Mouse (Mus musculus) embryonic facial prominence, embryonic 10.5 days (tissue): ENCODE data around the gene Comp. TPM values are rescaled to one million over a fixed set of nuclear protein-coding genes. Genes with fewer than 3 reads are reported as not detected.

ENCODE experiments used
- DNase-seq: peaks from one replicate; pipeline ENCODE4 v3.0.0-alpha.2; 2017; ENCODE audit warnings: low spot score
- H3K27ac ChIP-seq: fragments of 300-500 bp; sonication (generic); replicated peaks from 2 replicates; pipeline ENCODE4 v1.5.1; 2016; ENCODE audit warnings: mild to moderate bottlenecking
- H3K27me3 ChIP-seq: fragments of 300-500 bp; sonication (generic); replicated peaks from 2 replicates; pipeline ENCODE4 v1.6.1; 2016; ENCODE audit warnings: low read depth, mild to moderate bottlenecking; ENCODE audit not compliant: poor library complexity, severe bottlenecking
- H3K36me3 ChIP-seq: fragments of 300-500 bp; sonication (generic); replicated peaks from 2 replicates; pipeline ENCODE4 v1.6.1; 2016; ENCODE audit warnings: mild to moderate bottlenecking, moderate library complexity
- H3K4me1 ChIP-seq: fragments of 300-500 bp; sonication (generic); 2 replicates; pipeline ENCODE4 v1.6.1; 2016
- H3K4me3 ChIP-seq: fragments of 300-500 bp; sonication (generic); 2 replicates; pipeline ENCODE4 v1.5.1; 2016; ENCODE audit warnings: mild to moderate bottlenecking, moderate library complexity
- H3K9me3 ChIP-seq: fragments of 300-500 bp; sonication (generic); 2 replicates; pipeline ENCODE4 v1.6.1; 2016; ENCODE audit warnings: mild to moderate bottlenecking
- WGBS: fragments of 180-500 bp; shearing (Covaris S2); methylation state at CpG from one replicate; pipeline ENCODE4 v1.1.7; 2016; 5-methylcytosine and 5-hydroxymethylcytosine counted together
- polyA plus RNA-seq: library from polyadenylated mRNA; unstranded; fragments of >200 nt; fragmentation: Nextera tagmentation; extraction: Ambion mirVana; gene quantifications from 2 replicates; pipeline ENCODE4 v1.2.1, GENCODE M21; 2016

Gene Comp
- polyA plus RNA-seq, 1 experiment from 2014 or later, result 0.37 TPM

GRCm38 (mm10) chr8:70342007-70342406, 31.4 kb upstream of the Comp start:
- WGBS, result 93% methylated on average over 14 of the region's 14 CpGs
- peaks cover 92% of the 10 kb centered on the region for H3K36me3 ChIP-seq
- H3K27me3 ChIP-seq, result no peaks in the 10 kb centered on the region
- H3K9me3 ChIP-seq, result no peaks in the 10 kb centered on the region
- DNase-seq, result no peak
- H3K4me1 ChIP-seq, result peaks cover 18% of the 10 kb centered on the region
- no peak overlapping the region for H3K27ac ChIP-seq
- H3K4me3 ChIP-seq, result no peak overlapping the region

GRCm38 (mm10) chr8:70343076-70343475, 30.3 kb upstream of the Comp start:
- 60% methylated on average over 7 of the region's 7 CpGs for WGBS
- peaks cover 18% of the 10 kb centered on the region for H3K4me1 ChIP-seq
- peak; percentile 41 for DNase-seq
- H3K9me3 ChIP-seq, result no peaks in the 10 kb centered on the region
- no peak overlapping the region for H3K27ac ChIP-seq
- H3K4me3 ChIP-seq, result no peak overlapping the region
- peaks cover 92% of the 10 kb centered on the region for H3K36me3 ChIP-seq
- H3K27me3 ChIP-seq, result no peaks in the 10 kb centered on the region

GRCm38 (mm10) chr8:70343696-70344095, 29.7 kb upstream of the Comp start:
- Histone ChIP-seq H3K27ac (no peak overlapping the region), H3K36me3 (peaks cover 92% of the 10 kb centered on the region), H3K4me3 (no peak overlapping the region), H3K4me1 (peaks cover 24% of the 10 kb centered on the region), H3K27me3 (no peaks in the 10 kb centered on the region), H3K9me3 (no peaks in the 10 kb centered on the region)
- peak; percentile 60 for DNase-seq
- WGBS, result 59% methylated on average over 6 of the region's 6 CpGs

GRCm38 (mm10) chr8:70344279-70344678, 29.1 kb upstream of the Comp start:
- no peak overlapping the region for H3K4me3 ChIP-seq
- H3K27ac ChIP-seq, result no peak overlapping the region
- DNase-seq, result no peak
- no peaks in the 10 kb centered on the region for H3K9me3 ChIP-seq
- peaks cover 30% of the 10 kb centered on the region for H3K4me1 ChIP-seq
- peaks cover 92% of the 10 kb centered on the region for H3K36me3 ChIP-seq
- H3K27me3 ChIP-seq, result no peaks in the 10 kb centered on the region
- WGBS, result 85% methylated on average over 2 of the region's 2 CpGs

GRCm38 (mm10) chr8:70347443-70347842, 25.9 kb upstream of the Comp start:
- no peaks in the 10 kb centered on the region for H3K27me3 ChIP-seq
- H3K4me1 ChIP-seq, result peaks cover 61% of the 10 kb centered on the region
- peaks cover 85% of the 10 kb centered on the region for H3K36me3 ChIP-seq
- DNase-seq, result no peak
- WGBS, result 86% methylated on average over 4 of the region's 4 CpGs
- H3K4me3 ChIP-seq, result no peak overlapping the region
- no peaks in the 10 kb centered on the region for H3K9me3 ChIP-seq
- no peak overlapping the region for H3K27ac ChIP-seq

GRCm38 (mm10) chr8:70347860-70348420, 25.4 kb upstream of the Comp start:
- Histone ChIP-seq H3K36me3 (peaks cover 80% of the 10 kb centered on the region), H3K9me3 (no peaks in the 10 kb centered on the region), H3K4me1 (peaks cover 60% of the 10 kb centered on the region), H3K27me3 (no peaks in the 10 kb centered on the region), H3K4me3 (no peak overlapping the region), H3K27ac (no peak overlapping the region)
- DNase-seq, result no peak
- 89% methylated on average over 1 of the region's 1 CpGs for WGBS

GRCm38 (mm10) chr8:70351035-70351999, 22.0 kb upstream of the Comp start:
- Histone ChIP-seq H3K36me3 (peaks cover 54% of the 10 kb centered on the region), H3K9me3 (no peaks in the 10 kb centered on the region), H3K4me1 (peaks cover 59% of the 10 kb centered on the region), H3K27me3 (no peaks in the 10 kb centered on the region), H3K4me3 (peak overlapping the region; percentile 99), H3K27ac (peak overlapping the region; percentile 96)
- 60% methylated on average over 15 of the region's 15 CpGs for WGBS
- no peak for DNase-seq

GRCm38 (mm10) chr8:70352000-70352384, 21.4 kb upstream of the Comp start:
- no peak for DNase-seq
- H3K36me3 ChIP-seq, result peaks cover 47% of the 10 kb centered on the region
- H3K27ac ChIP-seq, result peak overlapping the region; percentile 96
- H3K9me3 ChIP-seq, result no peaks in the 10 kb centered on the region
- peaks cover 59% of the 10 kb centered on the region for H3K4me1 ChIP-seq
- no peaks in the 10 kb centered on the region for H3K27me3 ChIP-seq
- 33% methylated on average over 3 of the region's 3 CpGs for WGBS
- peak overlapping the region; percentile 99 for H3K4me3 ChIP-seq

GRCm38 (mm10) chr8:70352657-70353151, 20.7 kb upstream of the Comp start:
- Histone ChIP-seq H3K4me3 (peak overlapping the region; percentile 99), H3K27ac (peak overlapping the region; percentile 96), H3K36me3 (peaks cover 40% of the 10 kb centered on the region), H3K4me1 (peaks cover 59% of the 10 kb centered on the region), H3K27me3 (no peaks in the 10 kb centered on the region), H3K9me3 (no peaks in the 10 kb centered on the region)
- DNase-seq, result no peak
- WGBS, result under 1% methylated on average over 64 of the region's 64 CpGs

GRCm38 (mm10) chr8:70353194-70353817, 20.1 kb upstream of the Comp start, which contains the start of gene Upf1:
Gene Upf1 (minus strand): TSS chr8:70353278.
- Histone ChIP-seq H3K4me3 (peak within 1 kb of the TSS; percentile 99), H3K36me3 (peaks cover 34% of the 10 kb centered on the region), H3K9me3 (no peaks in the 10 kb centered on the region), H3K27ac (peak within 1 kb of the TSS; percentile 96), H3K4me1 (peaks cover 56% of the 10 kb centered on the region), H3K27me3 (no peaks in the 10 kb centered on the region)
- DNase-seq, result peak; percentile 100
- under 1% methylated on average over 68 of the region's 69 CpGs for WGBS

GRCm38 (mm10) chr8:70354004-70354403, 19.4 kb upstream of the Comp start:
- Histone ChIP-seq H3K27me3 (0 out of 2 replicates have a peak, but pooled peaks cover 6% of the 10 kb centered on the region), H3K9me3 (no peaks in the 10 kb centered on the region), H3K4me3 (peak overlapping the region; percentile 99), H3K27ac (peak overlapping the region; percentile 96), H3K36me3 (peaks cover 27% of the 10 kb centered on the region), H3K4me1 (peaks cover 49% of the 10 kb centered on the region)
- 64% methylated on average over 4 of the region's 4 CpGs for WGBS
- DNase-seq, result no peak

GRCm38 (mm10) chr8:70356111-70356510, 17.2 kb upstream of the Comp start:
- H3K36me3 ChIP-seq, result peaks cover 6% of the 10 kb centered on the region
- WGBS, result 87% methylated on average over 1 of the region's 1 CpGs
- no peak overlapping the region for H3K27ac ChIP-seq
- H3K4me1 ChIP-seq, result peaks cover 28% of the 10 kb centered on the region
- DNase-seq, result no peak
- no peak overlapping the region for H3K4me3 ChIP-seq
- H3K9me3 ChIP-seq, result no peaks in the 10 kb centered on the region
- peaks cover 10% of the 10 kb centered on the region; the same call in 1 of the 2 replicates for H3K27me3 ChIP-seq
